In genomic region chr14:19974978-19975493, GRCm38 (mm10) we compare ENCODE assay signal across 7 mouse cellular contexts. TPM values are rescaled to one million over a fixed set of nuclear protein-coding genes. Genes with fewer than 3 reads are reported as not detected.
DNase-seq lines count a peak whose midpoint lies in the region; ATAC-seq and TF ChIP-seq lines count a peak whose summit lies in the region.

No protein-coding gene starts in this region.

- H3K4me2 ChIP-seq in lung, embryonic 15.5 days: peak overlapping the region; percentile 54
- H3K4me2 ChIP-seq in heart, embryonic 16.5 days (ENCODE audit: low read depth, low read length): peak overlapping the region; percentile 71
- H3K4me2 ChIP-seq in liver, embryonic 16.5 days (ENCODE audit: low read depth, low read length): peak overlapping the region; percentile 37

- no peak for TF ChIP-seq CTCF in small intestine, adult 2 months (IDR thresholded peaks at IDR 0.05; ENCODE audit: extremely low read depth, insufficient read length, insufficient replicate concordance, low read depth, low read length)

- ATAC-seq in lung, embryonic 15.5 days (ENCODE audit: borderline replicate concordance, extremely low read depth, low FRiP score, low TSS enrichment): no peak
- ATAC-seq in heart, embryonic 16.5 days (replicated peaks; ENCODE audit: extremely low read depth, insufficient read depth, low FRiP score): no peak
- ATAC-seq in liver, embryonic 16.5 days (ENCODE audit: low read depth): no peak

- H3K36me3 ChIP-seq in lung, embryonic 15.5 days: no peaks in the 10 kb centered on the region
- no peaks in the 10 kb centered on the region for H3K36me3 ChIP-seq in heart, embryonic 16.5 days (ENCODE audit: control insufficient read depth, insufficient read depth)
- H3K36me3 ChIP-seq in liver, embryonic 16.5 days (ENCODE audit: control insufficient read depth, insufficient read depth): no peaks in the 10 kb centered on the region
- H3K36me3 ChIP-seq in small intestine, adult 2 months (ENCODE audit: control insufficient read depth, insufficient read depth, low read length): no peaks in the 10 kb centered on the region

- peak overlapping the region; percentile 53 for H3K27ac ChIP-seq in lung, embryonic 15.5 days
- peak overlapping the region; percentile 47 for H3K27ac ChIP-seq in heart, embryonic 16.5 days (ENCODE audit: low read length)
- peak overlapping the region; percentile 50 for H3K27ac ChIP-seq in liver, embryonic 16.5 days (ENCODE audit: low read length)
- peak overlapping the region; percentile 34 for H3K27ac ChIP-seq in small intestine, adult 2 months (ENCODE audit: insufficient read depth, low read depth, low read length)

- H3K27me3 ChIP-seq in lung, embryonic 15.5 days: no peaks in the 10 kb centered on the region
- H3K27me3 ChIP-seq in heart, embryonic 16.5 days (ENCODE audit: control insufficient read depth, insufficient read depth, low read length): no peaks in the 10 kb centered on the region
- H3K27me3 ChIP-seq in liver, embryonic 16.5 days (ENCODE audit: control insufficient read depth, insufficient read depth, low read depth, low read length): peaks cover 20% of the 10 kb centered on the region
- no peaks in the 10 kb centered on the region for H3K27me3 ChIP-seq in small intestine, adult 2 months (ENCODE audit: control insufficient read depth, insufficient read depth, low read length)

- WGBS in lung, embryonic 15.5 days: 29% methylated on average over 11 of the region's 11 CpGs
- 22% methylated on average over 11 of the region's 11 CpGs for WGBS in heart, embryonic 16.5 days
- WGBS in liver, embryonic 16.5 days (ENCODE audit: insufficient replicate concordance): 17% methylated on average over 11 of the region's 11 CpGs
- WGBS in small intestine, adult 2 months: 68% methylated on average over 11 of the region's 11 CpGs

- no peak for TF ChIP-seq POLR2A in small intestine, adult 2 months (IDR thresholded peaks at IDR 0.05; ENCODE audit: low read depth, low read length)

- H3K9me3 ChIP-seq in lung, embryonic 15.5 days: no peaks in the 10 kb centered on the region
- no peaks in the 10 kb centered on the region for H3K9me3 ChIP-seq in heart, embryonic 16.5 days (replicated peaks; ENCODE audit: control insufficient read depth, low read length)
- H3K9me3 ChIP-seq in liver, embryonic 16.5 days (replicated peaks; ENCODE audit: control insufficient read depth, low read length): no peaks in the 10 kb centered on the region

- DNase-seq in lung, postnatal 25 days (ENCODE audit: low spot score): no peak
- DNase-seq in cerebellum, postnatal 25 days: peak; percentile 51 to 59
- DNase-seq in thymus, postnatal 25 days: no peak

- peaks cover 29% of the 10 kb centered on the region for H3K4me1 ChIP-seq in lung, embryonic 15.5 days
- H3K4me1 ChIP-seq in heart, embryonic 16.5 days (ENCODE audit: control insufficient read depth, insufficient read depth, low read length): peaks cover 35% of the 10 kb centered on the region
- H3K4me1 ChIP-seq in liver, embryonic 16.5 days (ENCODE audit: control insufficient read depth, low read depth, low read length): peaks cover 4% of the 10 kb centered on the region
- peaks cover 2% of the 10 kb centered on the region; the same call in 1 of the 2 replicates for H3K4me1 ChIP-seq in small intestine, adult 2 months (ENCODE audit: control insufficient read depth, insufficient read depth, insufficient read length, low read length)

- peak overlapping the region; percentile 33 for H3K9ac ChIP-seq in lung, embryonic 15.5 days
- H3K9ac ChIP-seq in heart, embryonic 16.5 days (ENCODE audit: low read length): peak overlapping the region; percentile 63
- H3K9ac ChIP-seq in liver, embryonic 16.5 days (ENCODE audit: low read depth, low read length): no peak overlapping the region

- peak overlapping the region; percentile 36 for H3K4me3 ChIP-seq in lung, embryonic 15.5 days
- H3K4me3 ChIP-seq in heart, embryonic 16.5 days (ENCODE audit: low read length): peak overlapping the region; percentile 40
- peak overlapping the region; percentile 21 for H3K4me3 ChIP-seq in liver, embryonic 16.5 days (ENCODE audit: low read depth, low read length)
- peak overlapping the region; percentile 9; the same call in 1 of the 2 replicates for H3K4me3 ChIP-seq in small intestine, adult 2 months (ENCODE audit: low read depth, low read length)

RNA-seq across cellular contexts. Expression of gene Gng2, which starts 2.4 kb away (rescaled TPM):
- 71.5 and 73.0 TPM in 2 replicates for polyA plus RNA-seq in lung, embryonic 15.5 days (2015; fragmentation: Nextera tagmentation; extraction: Ambion mirVana)
- polyA plus RNA-seq in heart, embryonic 16.5 days (2015; fragmentation: Nextera tagmentation; extraction: Ambion mirVana): 58.8 and 64.2 TPM in 2 replicates
- 9.4 and 11.6 TPM in 2 replicates for polyA plus RNA-seq in liver, embryonic 16.5 days (2015; fragmentation: Nextera tagmentation; extraction: Ambion mirVana)
- 8.3 and 9.9 TPM in 2 replicates for polyA plus RNA-seq in small intestine, adult 2 months (2012; rRNA removed)

Comparison
In these comparisons a context has a peak if more than half of its experiments do, and no peak if none do; other contexts are left out.
1. DNase-seq: peak in cerebellum, postnatal 25 days (2 of 2); none in lung, postnatal 25 days (single experiment) and thymus, postnatal 25 days (single experiment).
2. Peak in every context shown above with its lines, with median percentiles within 50 percentile points of each other: H3K27ac ChIP-seq, H3K4me2 ChIP-seq and H3K4me3 ChIP-seq.